Mouse (Mus musculus): ENCODE results near the gene Tmem219. TPM values are rescaled to one million over a fixed set of nuclear protein-coding genes. Genes with fewer than 3 reads are reported as not detected.
A peak's percentile ranks its signal among the peaks of the same experiment; 100 is the strongest.

Tmem219 gene
- polyA plus RNA-seq, 1 experiment from 2014 or later, result 51.9 TPM

DNA sequence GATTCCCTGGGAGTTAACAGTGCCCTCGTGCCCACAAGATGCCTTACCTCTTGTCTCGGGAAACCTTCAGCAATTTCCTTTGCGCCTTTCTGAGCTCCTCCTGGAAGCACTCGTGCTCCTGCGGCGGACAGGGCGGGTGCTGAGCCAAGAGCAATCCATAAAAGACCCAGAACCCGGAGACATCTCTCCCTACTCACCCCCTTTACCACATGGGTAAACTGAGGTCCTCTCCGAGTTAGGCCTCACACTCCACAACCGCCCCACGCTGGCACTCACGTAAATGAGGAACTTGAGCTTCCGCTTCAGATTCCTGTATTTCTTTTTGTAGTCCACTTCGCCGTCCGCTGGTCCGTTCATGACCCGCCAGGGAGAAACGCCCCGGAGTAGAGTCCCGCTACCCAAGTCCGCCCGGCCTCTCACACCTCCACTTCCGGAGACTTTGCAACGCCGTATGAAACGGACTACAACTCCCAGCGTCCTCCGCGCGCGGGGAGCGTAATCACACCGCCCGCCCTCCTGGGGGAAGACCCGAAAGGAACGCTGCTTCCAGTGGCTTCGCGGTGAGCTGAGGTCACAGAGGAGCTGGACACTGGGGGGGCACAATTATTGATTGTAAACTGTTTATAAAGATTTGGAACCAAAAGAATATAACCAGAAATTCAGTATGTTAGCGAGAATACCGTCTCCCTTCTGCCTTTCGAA is 61.1 kb downstream of the Tmem219 start, which contains the start of gene Hirip3:
TSS of gene Hirip3 (plus strand) at position 544 of the 702 bp plus-strand sequence.
- H3K4me1 ChIP-seq (replicated peaks; ENCODE audit: insufficient read depth, low read length), result peaks cover 8% of the 10 kb centered on the region; the same call in 1 of the 2 replicates
- H3K4me3 ChIP-seq (replicated peaks; ENCODE audit: low read depth, low read length), result peak within 1 kb of the TSS; percentile 51
- H3K4me2 ChIP-seq (ENCODE audit: low read length), result peak within 1 kb of the TSS; percentile 76
- peak within 1 kb of the TSS; percentile 70 for H3K27ac ChIP-seq
- TF ChIP-seq CTCF (IDR thresholded peaks at IDR 0.05; ENCODE audit: low read depth), result no peak
- no peaks in the 10 kb centered on the region for H3K27me3 ChIP-seq (ENCODE audit: insufficient read depth, low read length)
- peaks cover 32% of the 10 kb centered on the region for H3K36me3 ChIP-seq (ENCODE audit: insufficient read depth, low read length)
- H3K9me3 ChIP-seq (replicated peaks; ENCODE audit: low read length), result no peaks in the 10 kb centered on the region
- WGBS, result 1% methylated on average over 42 of the region's 42 CpGs
- peak; percentile 91 for ATAC-seq (replicated peaks; ENCODE audit: low FRiP score, low read depth)
- DNase-seq (ENCODE audit: low spot score), result peak; percentile 97
- H3K9ac ChIP-seq (ENCODE audit: low read depth, low read length), result peak within 1 kb of the TSS; percentile 61

DNA sequence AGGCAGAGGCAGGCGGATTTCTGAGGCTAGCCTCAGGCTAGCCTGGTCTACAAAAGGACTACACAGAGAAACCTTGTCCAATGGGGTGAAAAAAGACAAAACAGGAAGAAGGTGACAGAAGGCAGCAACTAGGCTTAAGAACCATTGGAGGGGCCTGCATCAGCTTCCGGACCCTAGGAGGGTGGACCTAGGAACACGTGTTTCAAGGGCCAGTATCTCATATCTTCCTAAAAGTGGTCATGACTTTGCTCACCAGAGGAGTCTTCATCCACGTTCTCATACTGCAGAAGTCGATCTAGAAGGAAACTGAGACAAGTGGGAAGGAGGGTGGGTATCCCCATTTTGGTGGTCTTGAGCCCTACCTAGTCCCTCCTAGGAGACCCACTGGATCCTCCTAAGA is 61.7 kb downstream of the Tmem219 start:
- TF ChIP-seq CTCF (IDR thresholded peaks at IDR 0.05; ENCODE audit: low read depth), result no peak
- no peak overlapping the region for H3K27ac ChIP-seq
- peak overlapping the region; percentile 61; the same call in 1 of the 2 replicates for H3K9ac ChIP-seq (ENCODE audit: low read depth, low read length)
- H3K27me3 ChIP-seq (ENCODE audit: insufficient read depth, low read length), result no peaks in the 10 kb centered on the region
- ATAC-seq (replicated peaks; ENCODE audit: low FRiP score, low read depth) (no peak), DNase-seq (ENCODE audit: low spot score) (no peak)
- no peaks in the 10 kb centered on the region for H3K9me3 ChIP-seq (replicated peaks; ENCODE audit: low read length)
- H3K4me1 ChIP-seq (replicated peaks; ENCODE audit: insufficient read depth, low read length), result peaks cover 8% of the 10 kb centered on the region; the same call in 1 of the 2 replicates
- peak overlapping the region; percentile 51 for H3K4me3 ChIP-seq (replicated peaks; ENCODE audit: low read depth, low read length)
- H3K36me3 ChIP-seq (ENCODE audit: insufficient read depth, low read length), result peaks cover 32% of the 10 kb centered on the region
- WGBS, result 63% methylated on average over 5 of the region's 5 CpGs
- H3K4me2 ChIP-seq (ENCODE audit: low read length), result peak overlapping the region; percentile 76

DNA sequence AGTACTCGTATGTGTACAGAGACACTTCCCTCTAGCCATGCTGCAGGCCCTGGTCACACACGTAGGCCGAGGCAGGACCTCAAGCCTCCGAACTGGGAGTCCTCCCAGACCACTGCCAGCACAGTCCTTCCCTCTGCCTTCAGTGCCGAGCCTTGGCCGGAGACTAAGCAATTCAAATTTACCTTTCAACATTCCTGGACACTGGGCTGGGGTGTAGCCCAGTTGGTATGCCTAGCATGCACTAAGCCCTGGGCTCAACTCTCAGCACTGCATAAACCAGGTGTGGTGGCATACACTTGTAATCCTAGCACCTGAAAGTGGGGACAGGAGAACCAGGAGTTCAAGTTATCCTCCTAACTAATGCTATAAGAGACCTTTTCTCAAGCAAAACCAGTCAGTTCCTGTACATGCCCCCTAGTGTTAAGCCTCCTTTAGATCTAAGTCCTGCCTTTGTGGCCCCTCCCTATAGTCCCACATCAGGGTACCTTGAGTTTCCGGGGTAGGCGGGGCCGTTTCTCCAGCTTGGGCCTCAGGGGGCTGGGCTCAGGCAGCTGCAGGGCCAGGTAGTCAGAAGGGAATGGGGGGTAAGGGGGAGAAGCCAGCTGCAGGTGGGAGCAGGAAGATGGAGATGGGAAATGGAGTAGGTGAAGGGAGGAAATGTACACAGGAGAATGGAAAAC is 65.8 kb downstream of the Tmem219 start:
- ATAC-seq (replicated peaks; ENCODE audit: low FRiP score, low read depth) (no peak), DNase-seq (ENCODE audit: low spot score) (no peak)
- peaks cover 47% of the 10 kb centered on the region for H3K36me3 ChIP-seq (ENCODE audit: insufficient read depth, low read length)
- WGBS, result 62% methylated on average over 9 of the region's 9 CpGs
- no peak overlapping the region for H3K4me3 ChIP-seq (replicated peaks; ENCODE audit: low read depth, low read length)
- H3K9ac ChIP-seq (ENCODE audit: low read depth, low read length), result no peak overlapping the region
- H3K27me3 ChIP-seq (ENCODE audit: insufficient read depth, low read length), result no peaks in the 10 kb centered on the region
- no peak overlapping the region for H3K27ac ChIP-seq
- H3K4me2 ChIP-seq (ENCODE audit: low read length), result no peak overlapping the region
- no peaks in the 10 kb centered on the region for H3K4me1 ChIP-seq (replicated peaks; ENCODE audit: insufficient read depth, low read length)
- no peaks in the 10 kb centered on the region for H3K9me3 ChIP-seq (replicated peaks; ENCODE audit: low read length)
- TF ChIP-seq CTCF (IDR thresholded peaks at IDR 0.05; ENCODE audit: low read depth), result peak; percentile 20; the same call in 1 of the 2 replicates

DNA sequence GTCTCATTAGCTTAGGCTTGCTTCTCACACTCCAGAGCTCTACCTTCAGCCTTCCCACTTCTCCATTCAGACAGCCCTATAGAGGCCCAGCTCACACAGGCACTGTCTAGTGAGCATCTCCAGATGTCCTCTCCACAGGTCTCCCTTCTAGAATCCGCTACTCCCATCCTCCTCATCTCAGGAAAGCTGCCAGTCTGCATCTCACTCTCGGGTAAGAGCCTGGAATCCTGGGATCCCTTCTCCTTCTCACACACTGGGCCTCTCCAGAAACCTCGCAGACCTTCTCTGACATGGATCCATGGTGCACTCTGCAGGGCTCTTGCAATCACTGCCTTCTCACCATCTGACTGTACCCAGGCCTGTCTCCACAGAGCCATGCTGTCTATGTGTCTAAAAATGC is 67.1 kb downstream of the Tmem219 start:
- Histone ChIP-seq H3K9ac (ENCODE audit: low read depth, low read length) (no peak overlapping the region), H3K4me1 (replicated peaks; ENCODE audit: insufficient read depth, low read length) (0 out of 2 replicates have a peak, but pooled peaks cover 3% of the 10 kb centered on the region), H3K9me3 (replicated peaks; ENCODE audit: low read length) (no peaks in the 10 kb centered on the region), H3K27me3 (ENCODE audit: insufficient read depth, low read length) (no peaks in the 10 kb centered on the region), H3K4me2 (ENCODE audit: low read length) (no peak overlapping the region), H3K4me3 (replicated peaks; ENCODE audit: low read depth, low read length) (no peak overlapping the region), H3K27ac (no peak overlapping the region), H3K36me3 (ENCODE audit: insufficient read depth, low read length) (peaks cover 47% of the 10 kb centered on the region)
- no peak for TF ChIP-seq CTCF (IDR thresholded peaks at IDR 0.05; ENCODE audit: low read depth)
- no peak for DNase-seq (ENCODE audit: low spot score)
- 87% methylated on average over 3 of the region's 3 CpGs for WGBS
- no peak for ATAC-seq (replicated peaks; ENCODE audit: low FRiP score, low read depth)

DNA sequence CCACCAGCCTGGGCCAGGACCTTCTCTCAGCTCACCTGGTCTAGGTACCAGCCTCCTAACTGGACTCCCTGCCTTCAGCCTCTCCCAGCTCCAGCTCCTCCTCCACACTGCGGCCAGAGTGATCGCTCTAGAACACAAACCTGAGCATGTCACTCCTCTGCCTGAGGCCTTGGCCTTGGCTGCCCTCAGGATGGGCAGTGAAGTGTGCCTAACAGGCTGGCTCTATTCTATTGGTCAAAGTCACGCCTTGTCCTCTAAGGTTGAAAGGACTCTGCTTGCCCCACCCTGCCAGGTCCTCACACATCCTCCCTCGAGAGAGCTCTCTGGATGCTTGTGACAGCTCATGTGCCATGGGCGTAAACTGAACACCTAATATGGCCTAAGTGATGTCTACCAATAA is 69.3 kb downstream of the Tmem219 start:
- no peak for TF ChIP-seq CTCF (IDR thresholded peaks at IDR 0.05; ENCODE audit: low read depth)
- Histone ChIP-seq H3K9ac (ENCODE audit: low read depth, low read length) (no peak overlapping the region), H3K27ac (no peak overlapping the region), H3K4me2 (ENCODE audit: low read length) (no peak overlapping the region), H3K36me3 (ENCODE audit: insufficient read depth, low read length) (peaks cover 44% of the 10 kb centered on the region), H3K4me1 (replicated peaks; ENCODE audit: insufficient read depth, low read length) (0 out of 2 replicates have a peak, but pooled peaks cover 3% of the 10 kb centered on the region), H3K27me3 (ENCODE audit: insufficient read depth, low read length) (peaks cover 4% of the 10 kb centered on the region; the same call in 1 of the 2 replicates), H3K4me3 (replicated peaks; ENCODE audit: low read depth, low read length) (no peak overlapping the region), H3K9me3 (replicated peaks; ENCODE audit: low read length) (no peaks in the 10 kb centered on the region)
- ATAC-seq (replicated peaks; ENCODE audit: low FRiP score, low read depth) (peak; percentile 18), DNase-seq (ENCODE audit: low spot score) (no peak)
- WGBS, result 69% methylated on average over 5 of the region's 5 CpGs

DNA sequence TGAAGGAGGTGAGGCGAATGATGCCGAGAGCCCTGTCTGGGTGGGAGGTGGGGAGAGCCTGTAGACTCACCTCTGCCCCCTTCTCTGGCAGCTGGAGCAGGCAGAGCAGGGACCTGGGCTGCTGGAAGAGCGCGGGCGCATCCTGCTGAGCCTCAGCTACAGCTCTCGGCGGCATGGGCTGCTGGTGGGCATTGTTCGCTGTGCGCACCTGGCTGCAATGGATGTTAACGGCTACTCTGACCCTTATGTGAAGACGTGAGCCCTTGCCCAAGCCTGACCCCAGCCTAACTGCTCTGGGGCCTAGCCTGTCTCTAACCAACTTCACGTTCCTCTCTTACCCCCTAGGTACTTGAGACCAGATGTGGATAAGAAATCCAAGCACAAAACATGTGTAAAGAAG is 71.5 kb downstream of the Tmem219 start:
- TF ChIP-seq CTCF (IDR thresholded peaks at IDR 0.05; ENCODE audit: low read depth), result no peak
- no peak overlapping the region for H3K9ac ChIP-seq (ENCODE audit: low read depth, low read length)
- H3K9me3 ChIP-seq (replicated peaks; ENCODE audit: low read length), result no peaks in the 10 kb centered on the region
- H3K27me3 ChIP-seq (ENCODE audit: insufficient read depth, low read length), result peaks cover 10% of the 10 kb centered on the region; the same call in 1 of the 2 replicates
- H3K27ac ChIP-seq, result no peak overlapping the region
- H3K36me3 ChIP-seq (ENCODE audit: insufficient read depth, low read length), result peaks cover 31% of the 10 kb centered on the region
- H3K4me1 ChIP-seq (replicated peaks; ENCODE audit: insufficient read depth, low read length), result 0 out of 2 replicates have a peak, but pooled peaks cover 9% of the 10 kb centered on the region
- DNase-seq (ENCODE audit: low spot score) (no peak), ATAC-seq (replicated peaks; ENCODE audit: low FRiP score, low read depth) (no peak)
- no peak overlapping the region for H3K4me3 ChIP-seq (replicated peaks; ENCODE audit: low read depth, low read length)
- WGBS, result 44% methylated on average over 12 of the region's 12 CpGs
- H3K4me2 ChIP-seq (ENCODE audit: low read length), result no peak overlapping the region
